Mouse (Mus musculus) CD4-positive, CD25-positive, alpha-beta regulatory T cell, adult 9 weeks (primary cell): Measurements from ENCODE around the gene Coro7. TPM values are rescaled to one million over a fixed set of nuclear protein-coding genes. Genes with fewer than 3 reads are reported as not detected.

Source experiments
- polyA plus RNA-seq: library from polyadenylated mRNA; unstranded; fragments of 100-300 nt; shearing (Covaris generic); gene quantifications from one replicate; pipeline ENCODE4 v1.2.1, GENCODE M21; 2017

Coro7 gene
- 172 TPM for polyA plus RNA-seq

DNA sequence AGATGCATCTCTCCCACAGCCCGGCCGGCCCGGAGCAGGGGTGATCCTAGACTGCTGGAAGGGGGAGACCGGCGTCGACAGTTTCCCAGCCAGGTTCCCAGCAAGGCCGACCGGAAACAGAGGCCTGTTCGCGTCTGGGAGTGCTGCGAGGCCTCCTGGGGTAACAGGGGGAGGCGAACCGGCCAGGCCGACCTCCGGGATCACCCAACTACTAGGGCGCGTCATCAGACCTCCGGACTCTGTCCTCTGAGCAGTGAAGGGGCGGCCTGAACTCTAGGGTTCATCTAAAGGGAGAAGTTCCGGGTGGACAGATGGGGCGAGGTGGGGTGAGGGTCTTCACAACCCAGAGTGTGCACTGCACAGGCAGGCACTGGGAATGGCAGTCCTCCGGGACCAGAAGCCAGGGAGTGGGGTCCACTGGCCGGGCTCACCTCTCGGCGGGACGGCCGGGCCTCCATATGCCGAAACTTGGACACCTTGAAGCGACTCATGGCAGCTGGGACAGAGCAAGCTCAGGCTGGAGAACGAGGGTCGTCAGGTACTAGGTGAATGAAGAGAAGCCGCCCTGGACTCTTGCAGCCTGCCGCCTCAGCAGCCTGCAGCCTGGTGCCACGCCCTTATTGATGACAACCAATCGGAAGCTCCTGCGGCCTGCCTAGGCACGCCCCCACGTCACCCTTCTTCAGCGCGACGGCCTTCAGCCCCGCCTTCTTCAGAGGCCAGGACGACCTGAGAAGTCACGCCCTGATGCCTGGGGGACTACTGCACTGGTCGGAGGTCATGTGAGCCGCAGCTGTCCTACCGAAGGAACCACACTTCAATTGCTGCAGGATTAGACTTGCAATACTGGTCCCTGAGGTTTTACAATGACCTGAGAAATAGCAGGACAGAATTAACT lies at the start of gene Coro7:
Gene Coro7 (minus strand): TSS at position 657 of the 898 bp plus-strand sequence.

DNA sequence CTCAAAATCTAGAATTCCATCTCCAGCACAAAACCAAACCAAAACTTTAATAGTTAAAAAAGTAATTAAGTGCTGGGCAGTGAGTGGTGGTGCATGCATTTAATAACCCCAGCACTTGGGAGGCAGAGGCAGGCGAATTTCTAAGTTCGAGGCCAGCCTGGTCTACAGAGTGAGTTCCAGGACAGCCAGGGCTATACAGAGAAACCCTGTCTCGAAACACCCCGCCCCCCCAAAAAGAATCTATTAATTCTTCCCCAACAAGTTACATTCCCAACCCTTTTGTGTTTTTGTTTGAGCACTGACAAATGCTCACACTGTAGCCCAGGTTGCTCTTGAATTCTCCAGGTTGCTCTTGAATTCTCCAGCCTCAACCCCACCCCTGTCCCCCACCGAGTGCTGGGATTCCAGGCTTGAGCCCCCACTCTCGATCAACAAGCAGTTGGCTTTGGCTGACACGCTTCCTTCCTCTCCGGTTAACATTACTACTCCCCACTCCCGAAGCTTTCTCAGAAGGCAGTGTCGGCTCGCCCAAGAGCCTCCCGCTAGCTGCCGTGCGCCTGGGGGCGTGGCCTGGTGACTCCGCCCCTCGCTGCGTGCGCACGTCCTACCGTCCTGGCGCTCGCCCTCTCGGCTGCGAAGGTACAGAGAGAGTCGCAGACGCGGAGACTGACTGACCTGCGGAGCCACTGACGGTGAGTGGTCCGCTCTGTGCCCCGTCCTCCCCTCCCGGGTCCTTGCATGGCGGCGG lies 46.4 kb upstream of the Coro7 start, which contains the start of gene Hmox2:
Gene Hmox2 (plus strand): TSS at position 582 of the 748 bp plus-strand sequence.

DNA sequence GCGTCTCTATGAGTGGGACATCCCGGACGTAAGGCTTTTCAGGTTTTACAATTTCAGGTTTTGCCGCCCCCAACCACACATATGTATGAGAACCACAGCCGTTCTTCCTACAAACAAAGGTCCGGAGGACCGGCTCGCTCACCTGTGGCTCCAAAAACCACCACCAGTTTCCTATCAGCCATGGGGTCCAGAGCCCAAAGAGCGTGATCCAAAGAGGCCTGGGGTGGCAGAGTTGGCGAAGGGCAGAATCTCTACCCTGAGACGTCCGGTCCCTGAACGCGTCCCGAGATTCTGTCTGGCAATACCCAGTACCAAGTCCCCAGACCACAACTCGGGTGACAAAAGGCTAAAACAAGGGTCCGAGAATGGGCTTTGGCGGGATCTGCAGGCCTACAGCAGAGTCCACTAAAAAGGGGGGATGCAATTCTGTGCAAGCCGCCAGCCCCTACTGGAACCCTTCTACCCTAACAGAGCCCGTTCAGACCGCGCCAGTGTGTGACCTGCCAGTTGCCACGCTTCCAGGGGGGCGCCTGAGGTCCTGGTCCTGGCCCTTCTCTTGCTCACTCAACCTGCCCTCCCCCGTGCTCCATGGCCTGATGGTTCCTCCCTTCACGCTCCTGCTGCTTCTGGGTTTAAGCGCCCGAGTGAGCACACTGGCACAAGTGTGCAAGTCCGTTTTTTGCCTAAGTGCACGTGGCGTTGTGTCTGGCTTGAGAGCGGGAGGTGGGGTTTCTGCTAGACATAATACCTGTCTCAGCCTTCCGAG lies 39.4 kb upstream of the Coro7 start, which contains the start of gene Nmral1:
Gene Nmral1 (minus strand): TSS at position 604 of the 766 bp plus-strand sequence.

DNA sequence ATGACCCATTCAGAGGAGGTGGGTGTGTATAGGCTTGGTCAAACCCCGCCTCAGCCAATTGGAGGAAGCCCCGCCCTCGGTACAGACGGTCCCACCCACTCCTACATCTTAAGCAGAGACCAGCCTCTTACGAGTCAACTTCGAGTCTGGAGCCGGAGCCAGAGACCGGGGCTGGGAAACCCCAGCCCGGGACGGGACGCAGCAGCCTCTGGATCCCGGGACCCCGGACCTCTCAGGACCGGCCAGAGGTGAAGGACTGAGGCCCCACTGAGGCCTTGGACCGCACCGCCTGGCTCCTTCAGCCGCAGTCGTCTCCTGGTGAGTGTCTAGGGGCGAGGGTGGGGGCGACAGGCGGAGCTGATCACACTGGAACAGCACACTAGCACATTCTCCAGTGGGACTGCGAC lies 39.7 kb downstream of the Coro7 start, which contains the start of the genes Vasn and Dnaja3:
Gene Vasn (plus strand): TSS at position 111 of the 407 bp plus-strand sequence.
Gene Dnaja3 (plus strand): TSS at position 159 of the 407 bp plus-strand sequence.

DNA sequence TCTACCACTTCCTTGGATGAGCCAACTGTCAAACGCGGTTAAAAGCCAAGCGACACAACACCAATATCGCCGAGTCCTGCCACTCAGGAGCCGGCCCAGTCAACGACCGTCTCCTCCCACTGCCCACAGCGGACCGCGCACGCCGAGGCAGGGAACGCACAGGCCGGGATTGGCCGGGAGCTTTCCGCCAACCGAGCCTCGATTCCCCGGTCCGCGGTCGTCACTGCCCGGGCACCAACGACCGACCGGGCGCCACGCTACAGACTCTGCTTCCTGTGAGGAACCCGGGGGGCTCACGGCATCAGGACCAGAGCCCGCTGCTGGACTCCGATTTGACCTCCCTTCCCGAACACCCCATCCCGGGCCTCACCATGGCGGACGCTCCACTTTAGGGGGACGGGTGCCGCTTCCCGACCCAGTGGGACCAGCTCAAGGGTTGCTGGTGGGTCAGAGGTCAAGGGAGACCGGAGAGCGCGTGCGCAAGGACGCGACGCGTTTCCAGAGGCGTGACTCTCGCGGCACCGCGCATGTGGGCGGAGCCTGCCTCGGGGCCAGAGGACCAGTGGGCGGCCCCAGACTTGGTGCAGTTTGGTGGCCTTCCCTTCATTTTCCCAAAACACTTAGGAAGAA lies 55.0 kb downstream of the Coro7 start, which contains the start of gene Pam16:
Gene Pam16 (minus strand): TSS at position 508 of the 630 bp plus-strand sequence.

DNA sequence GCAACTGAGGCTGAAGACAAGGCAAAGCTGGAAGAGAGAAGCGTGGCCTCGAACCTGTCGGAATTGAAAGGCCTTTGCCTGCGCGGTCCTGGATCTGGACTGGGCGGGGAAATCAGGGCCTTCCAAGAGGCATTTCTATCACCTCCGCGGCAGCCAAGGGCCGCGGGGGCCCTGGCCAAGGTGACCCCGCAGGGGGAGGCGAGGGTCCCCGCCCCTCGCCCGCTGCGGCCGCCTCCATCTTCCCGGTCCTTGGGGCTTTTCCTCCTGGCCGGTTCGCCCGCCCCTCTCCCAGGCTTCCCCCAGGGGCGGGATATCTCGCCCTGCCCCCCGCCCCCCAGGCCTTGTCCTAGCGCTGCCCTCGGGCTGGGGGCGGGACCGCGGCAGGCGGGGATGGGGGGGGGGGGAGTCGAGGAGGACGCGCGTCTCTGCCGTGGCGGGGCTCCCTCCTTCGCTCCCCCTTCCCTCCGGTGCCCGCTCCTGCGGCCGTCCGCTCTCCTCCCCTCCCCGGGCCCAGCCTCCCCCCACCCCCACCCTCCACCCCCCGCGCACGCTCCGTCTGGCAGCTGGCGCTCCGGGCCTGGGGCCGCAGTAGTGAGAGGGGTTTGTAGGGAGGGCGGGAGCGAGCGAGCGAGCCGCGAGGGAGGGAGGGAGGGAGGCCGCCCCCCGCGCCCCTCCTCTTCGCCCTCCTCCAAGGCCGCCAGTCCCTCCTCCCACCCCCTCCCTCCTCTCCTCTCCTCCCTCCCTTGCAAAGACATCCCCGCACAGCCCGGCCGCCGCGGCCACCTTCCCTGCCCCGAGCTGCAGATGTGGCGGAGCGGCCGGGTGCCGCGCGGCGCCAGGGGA lies 85.4 kb downstream of the Coro7 start, which contains the start of gene Glis2:
Gene Glis2 (plus strand): TSS at position 743 of the 843 bp plus-strand sequence.

Other genes with a start within 250 kb of the Coro7 start
- 0.79 TPM for gene Srl, start 138.0 kb downstream of the Coro7 start, polyA plus RNA-seq
- gene Tfap4, start 119.9 kb downstream of the Coro7 start, polyA plus RNA-seq: 3.1 TPM
- 0.60 TPM for gene Glis2, start 85.1 kb downstream of the Coro7 start, polyA plus RNA-seq
- 20.0 TPM for gene Pam16, start 54.8 kb downstream of the Coro7 start, polyA plus RNA-seq
- gene Vasn, start 39.8 kb downstream of the Coro7 start, polyA plus RNA-seq: 1.1 TPM
- gene Dnaja3, start 39.8 kb downstream of the Coro7 start, polyA plus RNA-seq: 65.2 TPM
- 11.9 TPM for gene Nmral1, start 39.6 kb upstream of the Coro7 start, polyA plus RNA-seq
- 105 TPM for gene Hmox2, start 46.6 kb upstream of the Coro7 start, polyA plus RNA-seq
- 60.6 TPM for gene Cdip1, start 110.5 kb upstream of the Coro7 start, polyA plus RNA-seq
- gene 4930562C15Rik, start 155.6 kb upstream of the Coro7 start, polyA plus RNA-seq: 0.60 TPM
- gene Ubald1, start 200.5 kb upstream of the Coro7 start, polyA plus RNA-seq: 55.7 TPM
- 56.5 TPM for gene Mgrn1, start 206.5 kb upstream of the Coro7 start, polyA plus RNA-seq